ENCODE assay signal across 34 mouse cellular contexts in genomic region chr6:13137255-13137654, GRCm38 (mm10).
"Had no signal": no experiment of that assay in that cellular context is flagged by ENCODE, and none has a peak within 500 bp of the region (broad histone marks: within the 10 kb centered on the region; RNA-seq: fewer than 3 reads in every experiment).

No protein-coding gene starts in this region.

- H3K36me3 ChIP-seq: heart, embryonic 12.5 days; heart, embryonic 13.5 days; heart, embryonic 15.5 days; hindbrain, embryonic 10.5 days; hindbrain, embryonic 12.5 days; hindbrain, embryonic 13.5 days; hindbrain, embryonic 15.5 days; intestine, embryonic 15.5 days; kidney, embryonic 15.5 days had no signal

- H3K4me3 ChIP-seq: heart, embryonic 12.5 days; heart, embryonic 13.5 days; heart, embryonic 15.5 days; hindbrain, embryonic 10.5 days; hindbrain, embryonic 12.5 days; hindbrain, embryonic 13.5 days; hindbrain, embryonic 15.5 days; intestine, embryonic 15.5 days; kidney, embryonic 15.5 days; layer of hippocampus, adult 2 months; left cerebral cortex, adult 2 months had no signal

- H3K9ac ChIP-seq: heart, embryonic 12.5 days; heart, embryonic 13.5 days; heart, embryonic 15.5 days; hindbrain, embryonic 12.5 days; hindbrain, embryonic 13.5 days; hindbrain, embryonic 14.5 days; hindbrain, embryonic 15.5 days; intestine, embryonic 15.5 days; kidney, embryonic 15.5 days had no signal

- H3K9me3 ChIP-seq: heart, embryonic 12.5 days; heart, embryonic 13.5 days; heart, embryonic 15.5 days; hindbrain, embryonic 10.5 days; hindbrain, embryonic 12.5 days; hindbrain, embryonic 13.5 days; hindbrain, embryonic 15.5 days; intestine, embryonic 15.5 days; kidney, embryonic 15.5 days had no signal

- ATAC-seq: hindbrain, embryonic 16.5 days; hindbrain, postnatal 0 days; intestine, embryonic 15.5 days; intestine, embryonic 16.5 days; intestine, postnatal 0 days had no signal

- H3K27me3 ChIP-seq: heart, embryonic 12.5 days; heart, embryonic 13.5 days; heart, embryonic 15.5 days; hindbrain, embryonic 12.5 days; hindbrain, embryonic 13.5 days; hindbrain, embryonic 15.5 days; intestine, embryonic 15.5 days; kidney, embryonic 15.5 days had no signal

- DNase-seq: heart, postnatal 10 days; heart, postnatal 14 days; heart, postnatal 36 days; heart, postnatal 4 days; kidney, adult 11 months; kidney, adult 18-20 months; kidney, adult 2 months; kidney, adult 8-10 months; kidney, adult 9 months; kidney, postnatal 10 days; kidney, postnatal 14 days; kidney, postnatal 25 days; kidney, postnatal 36 days; kidney, postnatal 4 days; layer of hippocampus, adult 9-11 months; layer of hippocampus, postnatal 36 days had no signal

- H3K4me2 ChIP-seq: heart, embryonic 11.5 days; heart, embryonic 12.5 days; heart, embryonic 13.5 days; heart, embryonic 15.5 days; hindbrain, embryonic 12.5 days; hindbrain, embryonic 13.5 days; hindbrain, embryonic 14.5 days; hindbrain, embryonic 15.5 days; intestine, embryonic 15.5 days; kidney, embryonic 15.5 days had no signal

- H3K4me1 ChIP-seq: heart, embryonic 12.5 days; heart, embryonic 13.5 days; heart, embryonic 15.5 days; hindbrain, embryonic 10.5 days; hindbrain, embryonic 12.5 days; hindbrain, embryonic 13.5 days; hindbrain, embryonic 15.5 days; intestine, embryonic 15.5 days; kidney, embryonic 15.5 days had no signal

- H3K27ac ChIP-seq: heart, embryonic 13.5 days; heart, embryonic 15.5 days; hindbrain, embryonic 10.5 days; hindbrain, embryonic 12.5 days; hindbrain, embryonic 13.5 days; hindbrain, embryonic 14.5 days; hindbrain, embryonic 15.5 days; hindbrain, postnatal 0 days; intestine, embryonic 15.5 days; kidney, embryonic 15.5 days; kidney, postnatal 0 days; layer of hippocampus, adult 2 months; left cerebral cortex, adult 2 months had no signal
